Mouse (Mus musculus) embryo, embryonic 9.5 days (tissue): Measurements from ENCODE around the gene Ern1.

ENCODE experiments used
- DNase-seq: peaks from one replicate; pipeline ENCODE4 v3.0.0-alpha.2; 2017; ENCODE audit errors: extremely low spot score

The Ern1 gene

DNA sequence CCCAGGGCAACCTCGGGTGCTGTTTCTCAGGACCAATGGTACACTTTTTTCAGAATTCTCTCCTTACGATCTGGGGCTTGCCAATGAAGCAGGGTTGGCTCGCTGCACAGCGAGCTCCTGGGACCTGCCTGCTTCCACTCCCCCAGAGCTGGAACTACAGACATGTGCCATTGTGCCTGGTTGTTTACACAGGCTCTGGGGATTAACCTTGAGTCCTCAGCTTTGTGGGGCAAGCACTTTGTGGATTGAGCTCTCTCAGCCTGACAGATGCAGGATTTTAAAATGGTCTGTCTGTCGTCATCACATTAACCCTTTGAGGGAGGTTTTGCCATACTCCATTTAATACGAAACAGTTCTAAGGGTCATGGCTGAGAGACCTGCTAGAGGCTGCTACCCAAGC, 142.7 kb downstream of the Ern1 start:
- no peak for DNase-seq
